Mouse (Mus musculus): ENCODE data around the gene Trim8. TPM values are rescaled to one million over a fixed set of nuclear protein-coding genes. Genes with fewer than 3 reads are reported as not detected.
A peak's percentile ranks its signal among the peaks of the same experiment; 100 is the strongest.

Gene Trim8
- polyA plus RNA-seq, 1 experiment from 2014 or later: 14.2 TPM

- H3K27ac ChIP-seq: peak overlapping the region; percentile 98
- no peaks in the 10 kb centered on the region for H3K27me3 ChIP-seq
- peaks cover 5% of the 10 kb centered on the region; the same call in 1 of the 2 replicates for H3K36me3 ChIP-seq
- H3K9me3 ChIP-seq: no peaks in the 10 kb centered on the region
- H3K4me2 ChIP-seq (replicated peaks): peak overlapping the region; percentile 99
- peaks cover 32% of the 10 kb centered on the region for H3K4me1 ChIP-seq
- WGBS: 0% methylated on average over 38 of the region's 50 CpGs
- peak overlapping the region; percentile 92 for H3K4me3 ChIP-seq
- peak overlapping the region; percentile 86 for H3K9ac ChIP-seq
- no peak for ATAC-seq (ENCODE audit: low FRiP score, low read depth)
Measured at GRCm38 (mm10) chr19:46500581-46501341, 741 bp upstream of the Trim8 start.

- H3K9me3 ChIP-seq: no peaks in the 10 kb centered on the region
- H3K27me3 ChIP-seq: no peaks in the 10 kb centered on the region
- H3K4me3 ChIP-seq: peak overlapping the region; percentile 92
- no peak for ATAC-seq (ENCODE audit: low FRiP score, low read depth)
- H3K4me1 ChIP-seq: peaks cover 45% of the 10 kb centered on the region
- H3K9ac ChIP-seq: peak overlapping the region; percentile 96
- H3K4me2 ChIP-seq (replicated peaks): peak overlapping the region; percentile 99
- H3K36me3 ChIP-seq: peaks cover 18% of the 10 kb centered on the region
- H3K27ac ChIP-seq: peak overlapping the region; percentile 98
- WGBS: under 1% methylated on average over 42 of the region's 46 CpGs
Measured at GRCm38 (mm10) chr19:46502069-46502455, 560 bp downstream of the Trim8 start.

- peaks cover 24% of the 10 kb centered on the region for H3K36me3 ChIP-seq
- ATAC-seq (ENCODE audit: low FRiP score, low read depth): no peak
- under 1% methylated on average over 53 of the region's 53 CpGs for WGBS
- peak overlapping the region; percentile 98 for H3K27ac ChIP-seq
- peaks cover 50% of the 10 kb centered on the region for H3K4me1 ChIP-seq
- peak overlapping the region; percentile 99 for H3K4me2 ChIP-seq (replicated peaks)
- H3K9ac ChIP-seq: peak overlapping the region; percentile 96
- H3K27me3 ChIP-seq: no peaks in the 10 kb centered on the region
- H3K9me3 ChIP-seq: no peaks in the 10 kb centered on the region
- peak overlapping the region; percentile 92 for H3K4me3 ChIP-seq
Measured at GRCm38 (mm10) chr19:46502471-46503166, 1.1 kb downstream of the Trim8 start.

GRCm38 (mm10) chr19:46503351-46504084, 2.0 kb downstream of the Trim8 start:
- Histone ChIP-seq H3K4me3 (peak overlapping the region; percentile 92), H3K27me3 (no peaks in the 10 kb centered on the region), H3K9me3 (no peaks in the 10 kb centered on the region), H3K4me1 (peaks cover 59% of the 10 kb centered on the region), H3K4me2 (replicated peaks) (peak overlapping the region; percentile 99), H3K9ac (peak overlapping the region; percentile 96), H3K27ac (peak overlapping the region; percentile 98), H3K36me3 (peaks cover 33% of the 10 kb centered on the region)
- ATAC-seq (ENCODE audit: low FRiP score, low read depth): peak; percentile 20; the same call in 1 of the 2 replicates
- under 1% methylated on average over 21 of the region's 21 CpGs for WGBS

GRCm38 (mm10) chr19:46504085-46504552, 2.6 kb downstream of the Trim8 start:
- 2% methylated on average over 4 of the region's 4 CpGs for WGBS
- Histone ChIP-seq H3K4me3 (peak overlapping the region; percentile 92), H3K9ac (peak overlapping the region; percentile 96), H3K36me3 (peaks cover 39% of the 10 kb centered on the region), H3K4me1 (peaks cover 63% of the 10 kb centered on the region), H3K27me3 (no peaks in the 10 kb centered on the region), H3K4me2 (replicated peaks) (peak overlapping the region; percentile 99), H3K27ac (peak overlapping the region; percentile 98), H3K9me3 (no peaks in the 10 kb centered on the region)
- no peak for ATAC-seq (ENCODE audit: low FRiP score, low read depth)

- peaks cover 71% of the 10 kb centered on the region for H3K4me1 ChIP-seq
- H3K36me3 ChIP-seq: peaks cover 47% of the 10 kb centered on the region
- H3K4me2 ChIP-seq (replicated peaks): peak overlapping the region; percentile 99
- no peaks in the 10 kb centered on the region for H3K9me3 ChIP-seq
- peak overlapping the region; percentile 98 for H3K27ac ChIP-seq
- H3K9ac ChIP-seq: peak overlapping the region; percentile 96
- H3K4me3 ChIP-seq: peak overlapping the region; percentile 92
- no peaks in the 10 kb centered on the region for H3K27me3 ChIP-seq
- no peak for ATAC-seq (ENCODE audit: low FRiP score, low read depth)
- WGBS: 62% methylated on average over 9 of the region's 9 CpGs
Measured at GRCm38 (mm10) chr19:46504822-46505417, 3.4 kb downstream of the Trim8 start.

- H3K4me1 ChIP-seq: peaks cover 80% of the 10 kb centered on the region
- peaks cover 54% of the 10 kb centered on the region for H3K36me3 ChIP-seq
- no peak overlapping the region for H3K27ac ChIP-seq
- peak overlapping the region; percentile 99 for H3K4me2 ChIP-seq (replicated peaks)
- H3K27me3 ChIP-seq: no peaks in the 10 kb centered on the region
- 82% methylated on average over 8 of the region's 8 CpGs for WGBS
- H3K9ac ChIP-seq: peak overlapping the region; percentile 31; the same call in 1 of the 2 replicates
- no peak for ATAC-seq (ENCODE audit: low FRiP score, low read depth)
- H3K9me3 ChIP-seq: no peaks in the 10 kb centered on the region
- peak overlapping the region; percentile 5; the same call in 1 of the 2 replicates for H3K4me3 ChIP-seq
Measured at GRCm38 (mm10) chr19:46505646-46506371, 4.3 kb downstream of the Trim8 start.

- no peak for ATAC-seq (ENCODE audit: low FRiP score, low read depth)
- Histone ChIP-seq H3K4me1 (peaks cover 81% of the 10 kb centered on the region), H3K9ac (peak overlapping the region; percentile 40), H3K36me3 (peaks cover 56% of the 10 kb centered on the region), H3K4me2 (replicated peaks) (peak overlapping the region; percentile 99), H3K4me3 (no peak overlapping the region), H3K27ac (no peak overlapping the region), H3K27me3 (no peaks in the 10 kb centered on the region), H3K9me3 (no peaks in the 10 kb centered on the region)
- 81% methylated on average over 3 of the region's 3 CpGs for WGBS
Measured at GRCm38 (mm10) chr19:46506372-46506717, 4.8 kb downstream of the Trim8 start.

- Histone ChIP-seq H3K4me1 (peaks cover 81% of the 10 kb centered on the region), H3K4me3 (no peak overlapping the region), H3K9me3 (no peaks in the 10 kb centered on the region), H3K36me3 (peaks cover 65% of the 10 kb centered on the region), H3K27me3 (no peaks in the 10 kb centered on the region), H3K9ac (peak overlapping the region; percentile 40), H3K27ac (no peak overlapping the region; the same call in 1 of the 2 replicates), H3K4me2 (replicated peaks) (0 out of 2 replicates have a peak overlapping the region, but pooled peaks have one; percentile 4)
- ATAC-seq (ENCODE audit: low FRiP score, low read depth): no peak
- 69% methylated on average over 8 of the region's 8 CpGs for WGBS
Measured at GRCm38 (mm10) chr19:46507181-46507581, 5.7 kb downstream of the Trim8 start.

GRCm38 (mm10) chr19:46507806-46508205, 6.3 kb downstream of the Trim8 start:
- no peak overlapping the region for H3K9ac ChIP-seq

GRCm38 (mm10) chr19:46508738-46509137, 7.2 kb downstream of the Trim8 start:
- 21% methylated on average over 3 of the region's 3 CpGs for WGBS
- peaks cover 80% of the 10 kb centered on the region for H3K36me3 ChIP-seq
- no peaks in the 10 kb centered on the region for H3K9me3 ChIP-seq
- H3K4me3 ChIP-seq: no peak overlapping the region
- H3K4me2 ChIP-seq (replicated peaks): no peak overlapping the region
- ATAC-seq (ENCODE audit: low FRiP score, low read depth): no peak
- no peak overlapping the region; the same call in 1 of the 2 replicates for H3K9ac ChIP-seq
- no peak overlapping the region for H3K27ac ChIP-seq
- H3K4me1 ChIP-seq: peaks cover 71% of the 10 kb centered on the region
- no peaks in the 10 kb centered on the region for H3K27me3 ChIP-seq

More at GRCm38 (mm10) chr19:46507806-46508205, 6.3 kb downstream of the Trim8 start:
- Histone ChIP-seq H3K4me3 (no peak overlapping the region), H3K36me3 (peaks cover 71% of the 10 kb centered on the region), H3K4me2 (replicated peaks) (no peak overlapping the region), H3K4me1 (peaks cover 76% of the 10 kb centered on the region), H3K27ac (no peak overlapping the region), H3K27me3 (no peaks in the 10 kb centered on the region), H3K9me3 (no peaks in the 10 kb centered on the region)
- no peak for ATAC-seq (ENCODE audit: low FRiP score, low read depth)
- WGBS: 66% methylated on average over 1 of the region's 1 CpGs

Data from limb, embryonic 13.5 days (tissue).